Mouse (Mus musculus): Measurements from ENCODE around the gene Ttc23. TPM values are rescaled to one million over a fixed set of nuclear protein-coding genes. Genes with fewer than 3 reads are reported as not detected.
A peak's percentile ranks its signal among the peaks of the same experiment; 100 is the strongest.

Ttc23 gene
- polyA plus RNA-seq, 1 experiment from 2014 or later: 5.4 TPM

- WGBS (ENCODE audit: insufficient replicate concordance): 71% methylated on average over 17 of the region's 17 CpGs
- Histone ChIP-seq H3K27ac (no peak overlapping the region), H3K27me3 (replicated peaks) (no peaks in the 10 kb centered on the region), H3K4me3 (no peak overlapping the region), H3K9ac (no peak overlapping the region), H3K4me2 (no peak overlapping the region), H3K4me1 (0 out of 2 replicates have a peak, but pooled peaks cover 5% of the 10 kb centered on the region), H3K9me3 (replicated peaks) (no peaks in the 10 kb centered on the region), H3K36me3 (peaks cover 6% of the 10 kb centered on the region; the same call in 1 of the 2 replicates)
- no peak for ATAC-seq
Measured at GRCm38 (mm10) chr7:67701252-67701914, 54.2 kb downstream of the Ttc23 start.

DNA sequence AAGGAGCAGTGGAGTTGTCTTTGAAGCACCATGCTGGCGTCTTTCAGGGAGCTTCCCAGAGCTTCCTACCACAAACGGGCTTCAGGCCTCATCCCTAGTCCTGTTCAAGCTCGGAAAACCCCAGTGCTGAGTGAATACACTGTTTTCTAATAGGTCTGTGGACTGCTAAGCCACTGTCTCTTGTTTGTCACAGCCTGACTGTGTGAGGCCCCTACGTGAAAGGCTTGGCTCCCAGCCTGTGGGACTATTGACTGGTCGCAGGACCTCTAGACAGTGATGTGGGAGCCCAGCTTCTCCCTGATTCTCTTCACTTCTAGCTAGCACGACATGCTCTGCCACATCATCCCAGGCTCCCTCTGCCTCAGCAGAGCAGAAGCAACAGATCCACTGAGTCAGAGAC lies 61.0 kb downstream of the Ttc23 start:
- H3K27ac ChIP-seq: no peak overlapping the region
- H3K4me1 ChIP-seq: peaks cover 16% of the 10 kb centered on the region
- H3K36me3 ChIP-seq: peaks cover 17% of the 10 kb centered on the region
- H3K9ac ChIP-seq: no peak overlapping the region
- H3K4me3 ChIP-seq: no peak overlapping the region
- no peaks in the 10 kb centered on the region for H3K9me3 ChIP-seq (replicated peaks)
- ATAC-seq: no peak
- WGBS (ENCODE audit: insufficient replicate concordance): 67% methylated on average over 6 of the region's 6 CpGs
- H3K4me2 ChIP-seq: no peak overlapping the region
- no peaks in the 10 kb centered on the region for H3K27me3 ChIP-seq (replicated peaks)

GRCm38 (mm10) chr7:67710216-67710615 lies 63.0 kb downstream of the Ttc23 start:
- no peak overlapping the region for H3K4me3 ChIP-seq
- H3K27me3 ChIP-seq (replicated peaks): no peaks in the 10 kb centered on the region
- peaks cover 16% of the 10 kb centered on the region for H3K4me1 ChIP-seq
- peak; percentile 90 for ATAC-seq
- 26% methylated on average over 7 of the region's 7 CpGs for WGBS (ENCODE audit: insufficient replicate concordance)
- peaks cover 18% of the 10 kb centered on the region for H3K36me3 ChIP-seq
- H3K27ac ChIP-seq: peak overlapping the region; percentile 54; the same call in 1 of the 2 replicates
- no peak overlapping the region for H3K9ac ChIP-seq
- H3K9me3 ChIP-seq (replicated peaks): no peaks in the 10 kb centered on the region
- H3K4me2 ChIP-seq: peak overlapping the region; percentile 38

DNA sequence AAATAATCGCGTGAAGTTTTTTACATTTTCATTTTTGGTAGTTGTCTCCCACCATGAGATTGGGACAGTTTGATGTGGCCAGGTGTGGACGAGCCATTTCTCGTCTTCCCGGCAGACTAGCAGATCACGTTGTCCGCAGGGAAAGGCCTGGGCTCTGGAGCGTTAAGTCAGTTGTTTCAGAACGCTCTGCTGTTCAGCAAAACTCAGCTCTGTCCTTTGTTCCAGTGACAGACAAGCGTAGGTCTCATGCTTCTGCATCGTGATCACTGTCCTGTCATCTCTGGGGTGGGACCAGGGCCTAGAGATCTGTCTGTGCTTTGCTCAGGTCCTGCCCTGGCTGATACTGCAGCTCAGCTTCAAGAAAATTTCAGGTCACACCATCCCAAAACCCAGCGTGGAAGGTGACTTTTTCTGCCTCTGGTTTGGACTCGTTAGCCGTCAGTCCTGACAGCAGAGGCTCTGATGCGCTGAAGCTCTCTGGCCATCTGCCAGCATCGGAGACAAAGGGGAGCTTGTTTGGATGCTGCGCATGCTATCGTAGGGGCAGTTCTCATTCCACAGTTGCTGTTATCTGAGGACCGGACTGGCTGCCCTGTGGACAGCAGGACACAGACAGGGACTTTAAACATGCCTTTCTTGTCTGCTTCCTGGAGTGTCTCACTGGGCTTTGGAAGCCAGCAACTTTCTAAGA lies 66.8 kb downstream of the Ttc23 start:
- Histone ChIP-seq H3K27me3 (replicated peaks) (no peaks in the 10 kb centered on the region), H3K4me1 (peaks cover 16% of the 10 kb centered on the region), H3K9ac (no peak overlapping the region), H3K4me2 (no peak overlapping the region), H3K27ac (no peak overlapping the region), H3K4me3 (no peak overlapping the region), H3K9me3 (replicated peaks) (no peaks in the 10 kb centered on the region), H3K36me3 (peaks cover 18% of the 10 kb centered on the region)
- 81% methylated on average over 19 of the region's 19 CpGs for WGBS (ENCODE audit: insufficient replicate concordance)
- ATAC-seq: no peak

DNA sequence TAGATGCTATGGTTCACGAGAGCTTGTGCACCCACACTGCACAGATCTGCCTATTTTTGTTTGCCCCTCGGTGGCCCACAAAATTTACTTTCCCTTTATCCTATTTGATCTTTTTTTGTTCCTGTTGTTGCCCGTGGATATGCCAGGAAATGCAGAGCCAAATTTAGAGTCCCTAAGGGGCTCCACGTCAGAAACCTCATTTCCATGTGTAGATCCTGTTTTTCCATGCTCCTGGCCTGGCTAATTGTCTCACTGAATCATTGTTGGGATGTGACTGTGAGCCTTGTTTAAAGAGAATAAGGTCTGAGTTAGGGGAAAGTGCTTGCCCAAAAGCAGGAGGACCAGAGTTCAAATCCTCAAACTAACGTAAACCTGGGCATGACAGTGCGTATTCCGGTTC lies 68.0 kb downstream of the Ttc23 start:
- no peak for ATAC-seq
- WGBS (ENCODE audit: insufficient replicate concordance): 63% methylated on average over 7 of the region's 7 CpGs
- no peak overlapping the region for H3K27ac ChIP-seq
- peaks cover 11% of the 10 kb centered on the region for H3K4me1 ChIP-seq
- H3K4me2 ChIP-seq: no peak overlapping the region
- H3K36me3 ChIP-seq: peaks cover 18% of the 10 kb centered on the region
- no peak overlapping the region for H3K4me3 ChIP-seq
- no peak overlapping the region for H3K9ac ChIP-seq
- H3K27me3 ChIP-seq (replicated peaks): no peaks in the 10 kb centered on the region
- no peaks in the 10 kb centered on the region for H3K9me3 ChIP-seq (replicated peaks)

- H3K27me3 ChIP-seq (replicated peaks): no peaks in the 10 kb centered on the region
- H3K27ac ChIP-seq: no peak overlapping the region
- H3K4me1 ChIP-seq: no peaks in the 10 kb centered on the region
- no peaks in the 10 kb centered on the region for H3K9me3 ChIP-seq (replicated peaks)
- no peak overlapping the region for H3K4me2 ChIP-seq
- no peak for ATAC-seq
- 64% methylated on average over 9 of the region's 11 CpGs for WGBS (ENCODE audit: insufficient replicate concordance)
- no peak overlapping the region for H3K9ac ChIP-seq
- H3K4me3 ChIP-seq: no peak overlapping the region
- H3K36me3 ChIP-seq: peaks cover 13% of the 10 kb centered on the region
Measured at GRCm38 (mm10) chr7:67716213-67716878, 69.1 kb downstream of the Ttc23 start.

GRCm38 (mm10) chr7:67716925-67717324 lies 69.7 kb downstream of the Ttc23 start:
- Histone ChIP-seq H3K27ac (no peak overlapping the region), H3K9ac (no peak overlapping the region), H3K4me3 (no peak overlapping the region), H3K4me2 (no peak overlapping the region), H3K4me1 (no peaks in the 10 kb centered on the region), H3K9me3 (replicated peaks) (no peaks in the 10 kb centered on the region), H3K36me3 (peaks cover 9% of the 10 kb centered on the region), H3K27me3 (replicated peaks) (no peaks in the 10 kb centered on the region)
- 50% methylated on average over 10 of the region's 10 CpGs for WGBS (ENCODE audit: insufficient replicate concordance)
- ATAC-seq: no peak

GRCm38 (mm10) chr7:67717520-67717919 lies 70.3 kb downstream of the Ttc23 start:
- 72% methylated on average over 3 of the region's 3 CpGs for WGBS (ENCODE audit: insufficient replicate concordance)
- H3K9ac ChIP-seq: no peak overlapping the region
- H3K4me1 ChIP-seq: no peaks in the 10 kb centered on the region
- H3K27me3 ChIP-seq (replicated peaks): no peaks in the 10 kb centered on the region
- H3K36me3 ChIP-seq: peaks cover 8% of the 10 kb centered on the region
- no peak overlapping the region for H3K4me2 ChIP-seq
- H3K27ac ChIP-seq: no peak overlapping the region
- no peak overlapping the region for H3K4me3 ChIP-seq
- H3K9me3 ChIP-seq (replicated peaks): no peaks in the 10 kb centered on the region
- no peak for ATAC-seq

GRCm38 (mm10) chr7:67718804-67719203 lies 71.6 kb downstream of the Ttc23 start:
- Histone ChIP-seq H3K9me3 (replicated peaks) (no peaks in the 10 kb centered on the region), H3K27ac (no peak overlapping the region), H3K36me3 (no peaks in the 10 kb centered on the region; the same call in 1 of the 2 replicates), H3K27me3 (replicated peaks) (no peaks in the 10 kb centered on the region), H3K4me3 (no peak overlapping the region), H3K9ac (no peak overlapping the region), H3K4me1 (no peaks in the 10 kb centered on the region), H3K4me2 (no peak overlapping the region)
- no peak for ATAC-seq
- WGBS (ENCODE audit: insufficient replicate concordance): 69% methylated on average over 8 of the region's 8 CpGs

- Histone ChIP-seq H3K27me3 (replicated peaks) (no peaks in the 10 kb centered on the region), H3K27ac (no peak overlapping the region), H3K4me3 (no peak overlapping the region), H3K9ac (no peak overlapping the region), H3K4me2 (no peak overlapping the region), H3K36me3 (no peaks in the 10 kb centered on the region), H3K4me1 (no peaks in the 10 kb centered on the region), H3K9me3 (replicated peaks) (no peaks in the 10 kb centered on the region)
- ATAC-seq: no peak
- 31% methylated on average over 2 of the region's 2 CpGs for WGBS (ENCODE audit: insufficient replicate concordance)
Measured at GRCm38 (mm10) chr7:67722163-67722562, 75.0 kb downstream of the Ttc23 start.

GRCm38 (mm10) chr7:67724536-67724935 lies 77.3 kb downstream of the Ttc23 start:
- WGBS (ENCODE audit: insufficient replicate concordance): 68% methylated on average over 4 of the region's 4 CpGs
- Histone ChIP-seq H3K4me1 (no peaks in the 10 kb centered on the region), H3K27ac (no peak overlapping the region), H3K4me3 (no peak overlapping the region), H3K9me3 (replicated peaks) (no peaks in the 10 kb centered on the region), H3K36me3 (0 out of 2 replicates have a peak, but pooled peaks cover 7% of the 10 kb centered on the region), H3K9ac (no peak overlapping the region), H3K27me3 (replicated peaks) (no peaks in the 10 kb centered on the region), H3K4me2 (no peak overlapping the region)
- no peak for ATAC-seq

DNA sequence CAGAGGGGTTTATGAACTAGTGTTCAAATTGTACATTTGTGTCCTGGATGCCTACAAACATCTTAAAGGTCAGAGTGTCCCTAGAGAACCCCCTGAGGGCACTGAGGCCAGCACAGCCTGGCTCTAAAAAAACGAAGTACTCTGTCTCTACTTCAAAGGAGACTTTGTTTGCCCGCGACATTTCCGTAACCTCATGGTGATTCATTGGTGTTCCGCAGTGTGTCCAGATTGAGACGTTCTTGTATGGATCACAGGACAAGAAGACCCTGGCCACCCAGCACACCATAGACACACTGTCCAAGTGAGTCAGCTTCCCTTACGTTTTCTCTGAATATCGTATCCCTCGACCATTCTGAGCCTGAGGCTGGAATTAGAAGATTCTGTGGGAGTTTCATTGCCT lies 77.8 kb downstream of the Ttc23 start:
- Histone ChIP-seq H3K4me2 (no peak overlapping the region), H3K9ac (no peak overlapping the region), H3K4me1 (no peaks in the 10 kb centered on the region), H3K9me3 (replicated peaks) (no peaks in the 10 kb centered on the region), H3K36me3 (0 out of 2 replicates have a peak, but pooled peaks cover 7% of the 10 kb centered on the region), H3K27me3 (replicated peaks) (no peaks in the 10 kb centered on the region), H3K27ac (no peak overlapping the region), H3K4me3 (no peak overlapping the region)
- WGBS (ENCODE audit: insufficient replicate concordance): 84% methylated on average over 9 of the region's 9 CpGs
- no peak for ATAC-seq

Measured in liver, embryonic 12.5 days (tissue).